Mouse (Mus musculus): Measurements from ENCODE around the gene Sass6. TPM values are rescaled to one million over a fixed set of nuclear protein-coding genes. Genes with fewer than 3 reads are reported as not detected.

Sass6 gene
- polyA plus RNA-seq (2012; rRNA removed) = 12.2 and 14.1 TPM in 2 replicates

GRCm38 (mm10) chr3:116594728-116595602 is at the start of gene Sass6:
Gene Sass6, plus strand, starts transcription at chr3:116594982.

GRCm38 (mm10) chr3:116562408-116563094 is 32.2 kb upstream of the Sass6 start, which contains the start of gene Lrrc39:
Gene Lrrc39, plus strand, starts transcription at chr3:116562973.

GRCm38 (mm10) chr3:116614295-116614892 is 19.6 kb downstream of the Sass6 start, which contains the start of gene Trmt13:
Gene Trmt13, minus strand, starts transcription at chr3:116614587.

GRCm38 (mm10) chr3:116662463-116662863 is 67.7 kb downstream of the Sass6 start, which contains the start of gene Mfsd14a:
Gene Mfsd14a, minus strand, starts transcription at chr3:116662677.

Other genes starting within 250 kb of the Sass6 start
- 7.4 and 9.6 TPM in 2 replicates for gene Cdc14a, start 170.9 kb upstream of the Sass6 start, polyA plus RNA-seq (2012; rRNA removed)
- 100 and 109 TPM in 2 replicates for gene Rtca, start 86.8 kb upstream of the Sass6 start, polyA plus RNA-seq (2012; rRNA removed)
- 15.7 and 16.7 TPM in 2 replicates for gene Dbt, start 81.9 kb upstream of the Sass6 start, polyA plus RNA-seq (2012; rRNA removed)
- gene Lrrc39, start 32.0 kb upstream of the Sass6 start, polyA plus RNA-seq (2012; rRNA removed) = 0.09 and 0.26 TPM in 2 replicates
- gene Trmt13, start 19.6 kb downstream of the Sass6 start, polyA plus RNA-seq (2012; rRNA removed) = 32.1 and 35.5 TPM in 2 replicates
- gene Mfsd14a, start 67.7 kb downstream of the Sass6 start, polyA plus RNA-seq (2012; rRNA removed) = 37.3 and 39.6 TPM in 2 replicates
- gene Gm43191, start 86.3 kb downstream of the Sass6 start, polyA plus RNA-seq (2012; rRNA removed) = not detected in 2 replicates
- 10.7 and 12.1 TPM in 2 replicates for gene Slc35a3, start 117.8 kb downstream of the Sass6 start, polyA plus RNA-seq (2012; rRNA removed)
- 13.8 and 15.0 TPM in 2 replicates for gene Agl, start 213.2 kb downstream of the Sass6 start, polyA plus RNA-seq (2012; rRNA removed)